Mouse (Mus musculus) stomach, embryonic 16.5 days (tissue): ENCODE results near the gene Ngef. TPM values are rescaled to one million over a fixed set of nuclear protein-coding genes. Genes with fewer than 3 reads are reported as not detected.

Experiments
- ATAC-seq: fragments of 200-750 bp; cut with Nextera tagmentation; 2 replicates; pipeline ENCODE4 v1.8.0; 2017; ENCODE audit warnings: moderate number of reproducible peaks, moderate TSS enrichment; ENCODE audit not compliant: insufficient read depth, low FRiP score
- H3K27ac ChIP-seq: fragments of 300-500 bp; sonication (generic); 2 replicates; pipeline ENCODE4 v1.5.1; 2014; ENCODE audit warnings: low read length
- H3K27me3 ChIP-seq: fragments of 300-500 bp; sonication (generic); 2 replicates; pipeline ENCODE4 v1.6.1; 2014; ENCODE audit warnings: low read length, control low read depth, mixed read lengths; ENCODE audit not compliant: control insufficient read depth, insufficient read depth
- H3K36me3 ChIP-seq: fragments of 300-500 bp; sonication (generic); 2 replicates; pipeline ENCODE4 v1.6.1; 2014; ENCODE audit warnings: low read length; ENCODE audit not compliant: control insufficient read depth, insufficient read depth
- H3K4me1 ChIP-seq: fragments of 300-500 bp; sonication (generic); 2 replicates; pipeline ENCODE4 v1.6.1; 2014; ENCODE audit warnings: low read length, control low read depth, mixed read lengths; ENCODE audit not compliant: control insufficient read depth, insufficient read depth
- H3K4me2 ChIP-seq: fragments of 300-500 bp; sonication (generic); 2 replicates; pipeline ENCODE4 v1.6.1; 2014; ENCODE audit warnings: low read depth, low read length, mixed read lengths
- H3K4me3 ChIP-seq: fragments of 300-500 bp; sonication (generic); replicated peaks from 2 replicates; pipeline ENCODE4 v1.5.1; 2014; ENCODE audit warnings: mild to moderate bottlenecking, low read length
- H3K9ac ChIP-seq: fragments of 300-500 bp; sonication (generic); 2 replicates; pipeline ENCODE4 v1.6.1; 2014; ENCODE audit warnings: low read length
- H3K9me3 ChIP-seq: fragments of 300-500 bp; sonication (generic); replicated peaks from 2 replicates; pipeline ENCODE4 v1.6.1; 2016; ENCODE audit warnings: low read length, control low read depth; ENCODE audit not compliant: control insufficient read depth
- WGBS: fragments of 180-500 bp; shearing (Covaris S2); extraction: QIAGEN DNeasy Blood & Tissue Kit; methylation state at CpG from one replicate; pipeline ENCODE4 v1.1.7; 2014; 5-methylcytosine and 5-hydroxymethylcytosine counted together
- polyA plus RNA-seq: library from polyadenylated mRNA; unstranded; fragments of >200 nt; fragmentation: Nextera tagmentation; extraction: Ambion mirVana; gene quantifications from 2 replicates; pipeline ENCODE4 v1.2.1, GENCODE M21; 2015

The Ngef gene
- polyA plus RNA-seq, 1 experiment from 2014 or later = 11.5 TPM

- no peaks in the 10 kb centered on the region for H3K27me3 ChIP-seq
- H3K9ac ChIP-seq = no peak overlapping the region
- ATAC-seq = no peak
- H3K9me3 ChIP-seq = no peaks in the 10 kb centered on the region
- no peak overlapping the region for H3K27ac ChIP-seq
- H3K36me3 ChIP-seq = no peaks in the 10 kb centered on the region
- no peak overlapping the region for H3K4me3 ChIP-seq
- H3K4me2 ChIP-seq = no peak overlapping the region
- no peaks in the 10 kb centered on the region for H3K4me1 ChIP-seq
- 94% methylated on average over 2 of the region's 2 CpGs for WGBS
Observed at GRCm38 (mm10) chr1:87605296-87605695, 31.6 kb upstream of the Ngef start.

- H3K9ac ChIP-seq = no peak overlapping the region
- no peak overlapping the region for H3K4me3 ChIP-seq
- no peak for ATAC-seq
- no peak overlapping the region for H3K4me2 ChIP-seq
- no peaks in the 10 kb centered on the region for H3K36me3 ChIP-seq
- no peaks in the 10 kb centered on the region for H3K4me1 ChIP-seq
- H3K9me3 ChIP-seq = no peaks in the 10 kb centered on the region
- WGBS = 82% methylated on average over 5 of the region's 5 CpGs
- no peaks in the 10 kb centered on the region for H3K27me3 ChIP-seq
- H3K27ac ChIP-seq = no peak overlapping the region
Observed at GRCm38 (mm10) chr1:87603389-87603788, 29.7 kb upstream of the Ngef start.

GRCm38 (mm10) chr1:87601801-87602200, 28.1 kb upstream of the Ngef start:
- Histone ChIP-seq H3K4me2 (no peak overlapping the region), H3K27ac (no peak overlapping the region), H3K4me3 (no peak overlapping the region), H3K9ac (no peak overlapping the region), H3K36me3 (no peaks in the 10 kb centered on the region), H3K27me3 (no peaks in the 10 kb centered on the region), H3K4me1 (no peaks in the 10 kb centered on the region), H3K9me3 (no peaks in the 10 kb centered on the region)
- WGBS = 73% methylated on average over 2 of the region's 2 CpGs
- ATAC-seq = no peak

GRCm38 (mm10) chr1:87600533-87600932, 26.9 kb upstream of the Ngef start:
- H3K27me3 ChIP-seq = no peaks in the 10 kb centered on the region
- no peak for ATAC-seq
- 72% methylated on average over 7 of the region's 7 CpGs for WGBS
- H3K9ac ChIP-seq = no peak overlapping the region
- no peak overlapping the region for H3K4me2 ChIP-seq
- no peaks in the 10 kb centered on the region for H3K36me3 ChIP-seq
- no peaks in the 10 kb centered on the region for H3K9me3 ChIP-seq
- no peak overlapping the region for H3K4me3 ChIP-seq
- H3K27ac ChIP-seq = no peak overlapping the region
- no peaks in the 10 kb centered on the region for H3K4me1 ChIP-seq

GRCm38 (mm10) chr1:87594671-87595070, 21.0 kb upstream of the Ngef start:
- H3K4me3 ChIP-seq = no peak overlapping the region
- no peak overlapping the region for H3K4me2 ChIP-seq
- H3K9ac ChIP-seq = no peak overlapping the region
- no peak for ATAC-seq
- 93% methylated on average over 10 of the region's 10 CpGs for WGBS
- no peaks in the 10 kb centered on the region for H3K9me3 ChIP-seq
- H3K27ac ChIP-seq = no peak overlapping the region
- H3K4me1 ChIP-seq = no peaks in the 10 kb centered on the region
- H3K27me3 ChIP-seq = no peaks in the 10 kb centered on the region
- H3K36me3 ChIP-seq = no peaks in the 10 kb centered on the region

GRCm38 (mm10) chr1:87594261-87594660, 20.6 kb upstream of the Ngef start:
- no peak overlapping the region for H3K27ac ChIP-seq
- no peak for ATAC-seq
- H3K9ac ChIP-seq = no peak overlapping the region
- H3K4me3 ChIP-seq = no peak overlapping the region
- H3K27me3 ChIP-seq = no peaks in the 10 kb centered on the region
- 52% methylated on average over 3 of the region's 3 CpGs for WGBS
- H3K4me1 ChIP-seq = no peaks in the 10 kb centered on the region
- H3K4me2 ChIP-seq = no peak overlapping the region
- H3K9me3 ChIP-seq = no peaks in the 10 kb centered on the region
- no peaks in the 10 kb centered on the region for H3K36me3 ChIP-seq

GRCm38 (mm10) chr1:87589980-87590379, 16.3 kb upstream of the Ngef start:
- H3K9ac ChIP-seq = no peak overlapping the region
- H3K4me2 ChIP-seq = no peak overlapping the region
- no peak overlapping the region for H3K4me3 ChIP-seq
- H3K27ac ChIP-seq = no peak overlapping the region
- H3K9me3 ChIP-seq = no peaks in the 10 kb centered on the region
- no peaks in the 10 kb centered on the region for H3K36me3 ChIP-seq
- no peaks in the 10 kb centered on the region for H3K27me3 ChIP-seq
- 84% methylated on average over 8 of the region's 8 CpGs for WGBS
- H3K4me1 ChIP-seq = no peaks in the 10 kb centered on the region
- ATAC-seq = no peak

- 89% methylated on average over 7 of the region's 7 CpGs for WGBS
- no peak overlapping the region for H3K4me3 ChIP-seq
Observed at GRCm38 (mm10) chr1:87589162-87589561, 15.5 kb upstream of the Ngef start.

GRCm38 (mm10) chr1:87580824-87581223, 7.2 kb upstream of the Ngef start:
- Histone ChIP-seq H3K4me2 (no peak overlapping the region), H3K27ac (no peak overlapping the region), H3K4me1 (no peaks in the 10 kb centered on the region), H3K27me3 (no peaks in the 10 kb centered on the region; the same call in 1 of the 2 replicates), H3K9me3 (no peaks in the 10 kb centered on the region), H3K36me3 (no peaks in the 10 kb centered on the region), H3K4me3 (no peak overlapping the region), H3K9ac (no peak overlapping the region)
- no peak for ATAC-seq
- WGBS = 36% methylated on average over 3 of the region's 3 CpGs

More at GRCm38 (mm10) chr1:87589162-87589561, 15.5 kb upstream of the Ngef start:
- ATAC-seq = no peak
- no peak overlapping the region for H3K27ac ChIP-seq
- no peaks in the 10 kb centered on the region for H3K4me1 ChIP-seq
- no peak overlapping the region for H3K4me2 ChIP-seq
- H3K36me3 ChIP-seq = no peaks in the 10 kb centered on the region
- no peaks in the 10 kb centered on the region for H3K9me3 ChIP-seq
- H3K27me3 ChIP-seq = no peaks in the 10 kb centered on the region
- H3K9ac ChIP-seq = no peak overlapping the region

GRCm38 (mm10) chr1:87578965-87579364, 5.3 kb upstream of the Ngef start:
- Histone ChIP-seq H3K36me3 (no peaks in the 10 kb centered on the region), H3K27me3 (no peaks in the 10 kb centered on the region; the same call in 1 of the 2 replicates), H3K4me2 (no peak overlapping the region), H3K9ac (no peak overlapping the region), H3K4me1 (peaks cover 9% of the 10 kb centered on the region; the same call in 1 of the 2 replicates), H3K9me3 (no peaks in the 10 kb centered on the region), H3K27ac (no peak overlapping the region), H3K4me3 (no peak overlapping the region)
- 75% methylated on average over 6 of the region's 6 CpGs for WGBS
- ATAC-seq = no peak
